Mouse (Mus musculus): ENCODE data around the gene Gm45711. TPM values are rescaled to one million over a fixed set of nuclear protein-coding genes. Genes with fewer than 3 reads are reported as not detected.

Gene Gm45711
- total and polyA plus RNA-seq, 3 experiments = not detected

- dilution Hi-C loops (cut with MboI; ENCODE audit: extremely low pct_ligation_motif_present, extremely low pct_unique_long_range_greater_than_20kb, low sequenced_read_pairs) (no loop called here), in situ Hi-C loops (cut with MboI; ENCODE audit: low pct_ligation_motif_present, low pct_unique_long_range_greater_than_20kb, low sequenced_read_pairs) (loop anchor here (5.0 kb wide), 1 partner anchor 67 kb away; no protein-coding TSS in a partner anchor)
- Histone ChIP-seq H3K9me3 (replicated peaks; ENCODE audit: low read length) (no peaks in the 10 kb centered on the region), H3K4me2 (ENCODE audit: insufficient read depth, low read depth, poor library complexity, severe bottlenecking) (peak overlapping the region; percentile 85), H3K4me3 (replicated peaks in 1 of 3; ENCODE audit: low read depth in 2 of 3, low read length in 2 of 3, poor library complexity in 1 of 3) (peak overlapping the region; percentile 61 to 92 (median 63)), H3K27me3 (replicated peaks) (no peaks in the 10 kb centered on the region), H3K9ac (ENCODE audit: insufficient read depth, low read depth) (peak overlapping the region; percentile 85), H3K79me2 (replicated peaks; ENCODE audit: control insufficient read depth, extremely low read depth, insufficient read depth, poor library complexity, severe bottlenecking) (no peaks in the 10 kb centered on the region), H3K36me3 (replicated peaks in 1 of 2; ENCODE audit: control insufficient read depth in 1 of 2, insufficient read depth in 1 of 2, low read length in 1 of 2) (peaks cover 0 to 15% of the 10 kb centered on the region in 2 experiments), H3K4me1 (ENCODE audit: control insufficient read depth in 1 of 2, insufficient read depth in 2 of 2) (peaks cover 3 to 30% of the 10 kb centered on the region in 2 experiments; a peak in 2 of 4 replicates), H3K27ac (ENCODE audit: insufficient read depth, low read depth) (no peak overlapping the region)
- 0 out of 2 replicates have a peak, but pooled peaks have one; percentile 52 for TF ChIP-seq MAZ (IDR thresholded peaks at IDR 0.05; ENCODE audit: low read depth, low read length)
- TF ChIP-seq ZNF384 (IDR thresholded peaks at IDR 0.05; ENCODE audit: low read depth, low read length) = no peak
- TF ChIP-seq MAFK (IDR thresholded peaks at IDR 0.05; ENCODE audit: insufficient replicate concordance, low read length) = no peak
- TF ChIP-seq NRF1 (IDR thresholded peaks at IDR 0.05; ENCODE audit: low read depth, low read length) = peak; percentile 46; the same call in 1 of the 2 replicates
- no peak for TF ChIP-seq USF1 (IDR thresholded peaks at IDR 0.05; ENCODE audit: low read depth, low read length)
- no peak for TF ChIP-seq ZC3H11A (IDR thresholded peaks at IDR 0.05; ENCODE audit: low read depth, low read length)
- 0 out of 2 replicates have a peak, but pooled peaks have one; percentile 40 for TF ChIP-seq ZMIZ1 (IDR thresholded peaks at IDR 0.05; ENCODE audit: low read depth, low read length)
- TF ChIP-seq SMC3 (IDR thresholded peaks at IDR 0.05; ENCODE audit: low read depth, low read length) = peak; percentile 49
- no peak for TF ChIP-seq MAX (IDR thresholded peaks at IDR 0.05; ENCODE audit: low read length)
- peak; percentile 25; the same call in 1 of the 2 replicates for TF ChIP-seq TCF12 (IDR thresholded peaks at IDR 0.05; ENCODE audit: low read depth, low read length)
- TF ChIP-seq RAD21 (IDR thresholded peaks at IDR 0.05; ENCODE audit: low read depth, low read length) = peak; percentile 29
- no peak for TF ChIP-seq CHD1 (IDR thresholded peaks at IDR 0.05; ENCODE audit: low read depth, low read length)
- no peak for TF ChIP-seq CHD2 (IDR thresholded peaks at IDR 0.05; ENCODE audit: low read length)
- no peak for TF ChIP-seq PAX5 (IDR thresholded peaks at IDR 0.05; ENCODE audit: low read length)
- peak; percentile 77; the same call in 1 of the 2 replicates for TF ChIP-seq UBTF (IDR thresholded peaks at IDR 0.05; ENCODE audit: low read depth, low read length)
- TF ChIP-seq MYC (IDR thresholded peaks at IDR 0.05; ENCODE audit: low read depth, low read length) = no peak; the same call in 1 of the 2 replicates
- TF ChIP-seq ZKSCAN1 (IDR thresholded peaks at IDR 0.05; ENCODE audit: borderline replicate concordance, low read depth, low read length) = no peak
- TF ChIP-seq KAT2A (IDR thresholded peaks at IDR 0.05; ENCODE audit: insufficient replicate concordance, low read length) = 0 out of 2 replicates have a peak, but pooled peaks have one; percentile 12
- no peak for TF ChIP-seq POLR2AphosphoS2 (IDR thresholded peaks at IDR 0.05; ENCODE audit: low read depth, low read length)
- TF ChIP-seq CTCF (conservative IDR thresholded peaks at IDR 0.05 in 1 of 2, IDR thresholded peaks at IDR 0.05 in 1 of 2; ENCODE audit: low read depth in 2 of 2, low read length in 2 of 2) = peak in 1 of 2 experiments; percentile 72; a peak in 2 of 4 replicates
- TF ChIP-seq HCFC1 (IDR thresholded peaks at IDR 0.05; ENCODE audit: low read depth, low read length) = peak; percentile 51; the same call in 1 of the 2 replicates
- TF ChIP-seq IRF4 (IDR thresholded peaks at IDR 0.05; ENCODE audit: low read depth, low read length) = peak; percentile 42
- peak; percentile 63 for TF ChIP-seq POLR2A (IDR thresholded peaks at IDR 0.05; ENCODE audit: low read depth, low read length)
- peak; percentile 64 for TF ChIP-seq NELFE (IDR thresholded peaks at IDR 0.05; ENCODE audit: low read depth, low read length)
- TF ChIP-seq ELF1 (IDR thresholded peaks at IDR 0.05; ENCODE audit: low read depth, low read length) = peak; percentile 65
- peak; percentile 74 for DNase-seq (ENCODE audit: extremely low read depth)
Observed at GRCm38 (mm10) chr8:104340233-104341105, 30.6 kb upstream of the Gm45711 start.
